Mouse (Mus musculus) Muller cell, postnatal 12 days (primary cell): Measurements from ENCODE around the gene Siah3.

Experiments used
- DNase-seq: peaks from one replicate; pipeline ENCODE4 v3.0.0-alpha.2; 2015; ENCODE audit errors: inconsistent ontology term

Siah3 gene

DNA sequence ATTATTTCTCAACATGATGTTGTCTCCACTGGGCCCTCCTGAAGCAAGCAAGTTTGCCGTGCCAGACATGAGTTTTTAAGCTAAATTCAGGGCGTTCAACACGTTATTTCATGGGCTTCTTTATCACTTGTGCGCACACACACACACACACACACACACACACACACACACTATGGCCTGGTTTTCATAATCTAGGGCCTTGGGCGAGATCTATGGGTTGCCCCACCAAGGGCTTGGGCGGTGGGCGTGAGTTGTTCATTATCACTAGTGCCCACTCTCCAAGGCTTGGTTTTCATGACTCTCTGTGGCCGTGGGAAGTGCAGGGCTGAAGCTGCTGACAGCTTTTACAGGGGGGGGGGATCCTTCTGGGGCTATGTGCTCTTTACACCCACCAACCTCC, 63.9 kb downstream of the Siah3 start:
- no peak for DNase-seq

GRCm38 (mm10) chr14:75524648-75525047, 68.9 kb downstream of the Siah3 start:
- DNase-seq = no peak

DNA sequence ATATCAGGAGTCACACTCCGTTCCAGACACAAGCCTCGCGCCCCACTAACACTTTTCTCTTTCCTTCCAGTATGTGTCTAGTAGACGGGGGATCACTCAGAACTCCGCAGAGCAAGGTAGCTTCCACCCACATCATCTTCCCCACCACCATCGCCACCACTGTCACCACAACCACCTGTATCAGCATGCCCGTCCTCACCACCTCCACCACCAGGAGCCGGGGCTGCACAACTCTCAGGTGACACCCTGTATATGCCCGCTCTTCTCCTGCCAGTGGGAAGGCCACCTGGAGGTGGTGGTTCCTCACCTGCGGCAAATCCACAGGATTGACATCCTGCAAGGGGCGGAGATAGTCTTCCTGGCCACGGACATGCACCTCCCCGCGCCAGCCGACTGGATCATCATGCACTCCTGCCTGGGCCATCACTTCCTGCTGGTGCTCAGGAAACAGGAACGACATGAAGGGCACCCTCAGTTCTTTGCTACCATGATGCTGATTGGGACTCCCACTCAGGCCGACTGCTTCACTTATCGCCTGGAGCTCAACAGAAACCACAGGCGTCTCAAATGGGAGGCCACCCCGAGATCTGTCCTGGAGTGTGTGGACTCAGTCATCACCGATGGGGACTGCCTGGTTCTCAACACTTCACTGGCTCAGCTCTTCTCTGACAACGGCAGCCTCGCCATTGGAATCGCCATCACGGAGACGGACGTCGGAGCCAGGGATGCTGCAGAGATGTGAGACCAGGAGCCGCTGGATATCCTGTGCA, 69.8 kb downstream of the Siah3 start:
- no peak for DNase-seq

DNA sequence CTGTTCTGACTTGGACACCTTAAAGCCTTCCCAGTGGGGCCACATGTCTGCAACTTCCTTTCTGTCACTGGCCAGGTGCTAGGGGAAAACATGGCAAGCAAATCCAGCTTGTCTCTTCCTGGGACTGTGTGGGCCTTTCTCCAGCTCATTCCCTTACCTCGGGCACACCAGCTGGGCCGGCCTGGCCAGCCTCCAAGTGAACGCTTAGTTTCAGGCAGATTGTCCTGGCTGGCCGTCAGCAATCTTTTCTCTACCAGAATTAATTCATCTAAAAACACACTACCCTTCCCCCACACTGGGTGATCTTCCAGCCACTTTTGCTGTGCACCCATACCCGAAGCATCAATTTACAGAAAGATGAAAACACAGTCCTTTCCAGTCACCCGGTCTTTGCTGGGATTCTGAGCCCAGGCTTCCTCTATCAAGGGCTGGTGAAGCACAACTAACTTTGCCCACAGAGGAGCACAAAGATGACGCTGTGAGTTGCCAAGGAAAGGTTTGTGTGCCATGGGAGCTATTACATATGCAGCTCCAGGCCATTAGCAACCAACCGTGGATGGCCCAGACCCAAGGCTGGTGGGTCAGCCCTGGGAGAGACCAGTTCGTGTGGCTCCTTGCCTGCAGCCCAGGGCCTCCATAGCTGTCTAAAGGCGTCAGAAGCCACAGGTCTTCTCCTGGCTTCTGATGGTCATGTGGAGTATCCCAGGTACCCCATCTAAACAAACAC, 71.8 kb downstream of the Siah3 start:
- DNase-seq = peak; percentile 85

DNA sequence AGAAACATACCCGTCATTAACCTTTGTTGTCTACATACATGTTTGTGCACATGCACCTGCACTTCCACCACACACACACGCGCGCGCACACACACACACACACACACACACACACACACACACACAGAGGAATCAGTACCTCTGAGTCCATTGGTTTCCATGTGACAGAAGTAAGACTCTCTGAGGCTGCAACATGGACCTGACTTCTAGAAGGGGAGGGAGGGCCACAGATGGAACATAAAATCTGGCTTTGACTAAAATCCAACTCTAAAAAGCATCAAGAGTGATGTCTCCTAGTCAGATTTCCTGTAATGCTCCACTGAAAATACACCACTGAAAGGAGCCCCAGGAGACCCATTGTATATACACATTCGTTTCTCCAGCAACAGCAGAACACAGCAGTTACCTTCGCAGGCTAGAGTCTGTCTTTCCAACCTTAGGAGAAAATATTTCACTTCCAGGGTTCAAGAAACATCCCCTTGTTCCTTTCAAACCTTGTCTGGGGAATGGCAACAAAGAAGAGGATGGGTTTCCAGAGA, 75.1 kb downstream of the Siah3 start:
- DNase-seq = no peak

- DNase-seq = no peak
These were observed 83.4 kb downstream of the Siah3 start for GRCm38 (mm10) chr14:75539205-75539604.

DNA sequence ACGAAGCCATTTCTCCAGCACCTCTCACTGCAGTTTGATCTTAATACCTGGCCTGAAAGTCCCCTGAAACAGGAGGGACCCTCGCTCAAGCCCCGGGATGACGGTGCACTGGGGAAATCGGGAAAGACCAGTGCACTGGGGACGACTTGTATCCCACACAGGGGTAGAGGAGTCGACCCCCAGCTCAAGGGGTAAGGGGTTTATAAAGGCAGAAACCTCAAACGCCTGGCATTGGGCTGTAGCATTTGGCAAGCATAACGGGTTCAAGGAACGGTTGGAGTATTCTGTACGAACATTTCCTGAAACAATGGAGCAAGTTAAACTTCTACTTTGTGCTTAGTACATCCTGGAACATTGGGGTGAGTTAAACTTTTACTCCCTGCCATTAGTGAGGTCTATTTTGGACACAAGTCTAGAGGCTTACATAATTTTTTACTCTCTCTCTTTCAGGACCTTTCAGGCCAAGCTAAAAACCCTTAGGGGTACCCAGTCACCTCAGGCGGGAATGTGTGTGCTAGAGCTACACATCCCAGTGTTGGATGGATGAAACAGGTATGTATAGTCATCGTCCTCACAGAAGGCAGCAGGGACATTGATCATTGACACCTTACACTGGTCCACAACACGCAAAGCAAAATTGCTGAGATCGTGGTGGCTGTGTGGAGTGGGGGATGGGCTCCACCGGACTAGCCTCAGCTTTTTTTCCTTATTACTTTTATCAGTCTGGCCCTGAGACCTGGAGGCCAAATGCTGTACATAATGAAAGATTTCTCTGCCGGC, 84.6 kb downstream of the Siah3 start:
- DNase-seq = no peak

GRCm38 (mm10) chr14:75540996-75541350, 85.2 kb downstream of the Siah3 start:
- DNase-seq = no peak

DNA sequence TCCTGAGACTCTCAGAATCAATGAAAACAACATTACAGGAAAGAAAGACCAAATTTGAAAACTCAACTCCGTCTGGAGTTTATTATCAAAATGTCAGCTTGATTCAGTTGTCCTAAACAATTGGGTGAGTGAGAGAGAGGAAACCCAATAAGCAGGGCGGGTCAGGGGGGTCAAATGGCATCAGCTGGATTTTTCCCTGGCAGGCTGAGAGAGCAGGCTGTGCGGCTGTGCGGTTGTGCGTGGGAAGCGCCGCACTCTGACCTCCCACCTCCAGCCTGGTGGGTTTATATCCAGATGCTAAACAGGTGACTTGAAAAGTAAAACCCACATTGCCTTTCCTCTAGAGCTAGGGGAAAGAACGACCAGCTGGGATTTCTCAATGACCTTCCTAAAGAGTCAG, 85.9 kb downstream of the Siah3 start:
- no peak for DNase-seq

GRCm38 (mm10) chr14:75561577-75562331, 106.0 kb downstream of the Siah3 start:
- DNase-seq = no peak

GRCm38 (mm10) chr14:75565534-75566140, 109.9 kb downstream of the Siah3 start:
- peak; percentile 48 for DNase-seq

DNA sequence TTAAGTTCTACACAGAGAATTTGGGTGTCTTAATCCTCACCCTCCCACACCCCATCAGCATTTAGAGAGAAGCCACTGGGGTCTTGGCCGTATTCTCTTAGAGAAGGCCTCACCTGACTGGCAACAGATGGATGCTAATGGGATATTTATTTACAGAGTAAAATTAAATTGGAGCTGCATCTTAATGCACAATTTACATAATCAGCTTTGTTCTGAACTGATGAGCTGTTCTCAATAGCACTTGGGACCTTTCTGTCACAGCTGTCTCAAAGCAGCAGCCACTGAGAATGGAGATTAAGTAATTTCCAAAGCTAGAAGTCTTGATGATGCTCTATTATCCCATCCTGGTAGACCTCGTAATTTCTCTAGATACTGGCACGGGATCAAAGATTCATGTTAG, 110.5 kb downstream of the Siah3 start:
- DNase-seq = no peak

DNA sequence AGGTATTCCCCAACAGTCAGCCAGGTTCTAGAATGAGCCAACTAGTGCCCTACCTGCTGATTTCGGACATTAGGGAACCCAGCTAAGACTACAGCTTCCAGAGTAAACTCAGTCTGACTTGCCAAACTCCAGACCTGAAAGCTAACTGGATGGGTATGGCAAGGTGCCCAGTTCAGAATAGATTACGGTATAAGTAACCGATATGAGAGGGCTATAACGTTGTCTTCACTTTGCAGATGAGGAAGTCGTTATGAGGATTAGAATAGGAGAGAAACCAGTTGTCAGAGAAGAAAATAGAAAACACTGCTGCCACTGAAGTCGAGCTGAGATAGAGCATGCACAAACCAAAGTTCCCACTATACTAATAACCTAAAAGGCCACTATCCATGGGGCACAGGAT, 123.2 kb downstream of the Siah3 start:
- DNase-seq = no peak
